Mouse (Mus musculus) G1E (cell line): ENCODE measurements around the gene Lyzl6. TPM values are rescaled to one million over a fixed set of nuclear protein-coding genes. Genes with fewer than 3 reads are reported as not detected.

Experiments used
- ATAC-seq: 2 replicates; pipeline ENCODE4 v1.8.0; 2016; ENCODE audit warnings: mild to moderate bottlenecking; ENCODE audit not compliant: insufficient number of reproducible peaks, poor library complexity, low FRiP score, severe bottlenecking; ENCODE audit errors: extremely low read depth
- DNase-seq: peaks from one replicate; pipeline ENCODE4 v3.0.0; 2012; ENCODE audit warnings: low spot score
- H3K27me3 ChIP-seq: 2 replicates; pipeline ENCODE4 v1.6.1; 2012; ENCODE audit warnings: mild to moderate bottlenecking, low read length, inconsistent platforms; ENCODE audit not compliant: insufficient read depth
- H3K36me3 ChIP-seq: replicated peaks from 2 replicates; pipeline ENCODE3; 2012; ENCODE audit warnings: mild to moderate bottlenecking, inconsistent platforms
- H3K4me1 ChIP-seq: 2 replicates; pipeline ENCODE4 v1.6.1; 2012; ENCODE audit warnings: low read depth, low read length, inconsistent platforms, mixed read lengths; ENCODE audit not compliant: insufficient read depth
- H3K4me3 ChIP-seq: 2 replicates; pipeline ENCODE4 v1.5.1; 2012; ENCODE audit warnings: low read depth, mild to moderate bottlenecking, inconsistent platforms, low read length, moderate library complexity, mixed read lengths
- H3K9me3 ChIP-seq: replicated peaks from 2 replicates; pipeline ENCODE4 v1.6.1; 2012; ENCODE audit warnings: inconsistent platforms
- CTCF ChIP-seq: IDR thresholded peaks from 2 replicates; pipeline ENCODE4 v1.5.1; 2012; ENCODE audit warnings: low read depth, low read length, inconsistent platforms, mixed read lengths
- GATA1 ChIP-seq: IDR thresholded peaks from 2 replicates; pipeline ENCODE4 v1.6.1; 2012; ENCODE audit warnings: borderline replicate concordance, low read length, inconsistent platforms, mixed read lengths
- GATA2 ChIP-seq: IDR thresholded peaks from 2 replicates; pipeline ENCODE4 v1.6.1; 2012; ENCODE audit warnings: low read depth, low read length, inconsistent platforms, borderline replicate concordance
- POLR2AphosphoS5 ChIP-seq: IDR thresholded peaks from 2 replicates; pipeline ENCODE4 v1.6.1; 2012; ENCODE audit warnings: low read depth, low read length, inconsistent platforms; ENCODE audit not compliant: insufficient replicate concordance
- TAL1 ChIP-seq: conservative IDR thresholded peaks from 2 replicates; pipeline ENCODE4 v1.6.1; 2012; ENCODE audit warnings: low read depth, low read length, inconsistent platforms, mixed read lengths
- polyA plus RNA-seq: library from polyadenylated mRNA; stranded (reverse); fragments of >175 nt; gene quantifications from 2 replicates; pipeline ENCODE4 v1.2.3, GENCODE M21; 2012
- total RNA-seq, 2 experiments: library from RNA; stranded (forward) in 1 of 2; stranded (reverse) in 1 of 2; fragments of 200-1000 nt in 1 of 2; fragments of >200 nt in 1 of 2; fragmentation: Nextera tagmentation in 1 of 2; gene quantifications; 2 replicates each; pipeline ENCODE4 v1.2.3; 2014 to 2017

Lyzl6 gene
- total and polyA plus RNA-seq, 3 experiments: not detected

GRCm38 (mm10) chr11:103666181-103666906 lies 27.7 kb upstream of the Lyzl6 start:
- no peaks in the 10 kb centered on the region for H3K9me3 ChIP-seq
- ATAC-seq (no peak), DNase-seq (no peak)
- H3K4me1 ChIP-seq: peaks cover 2% of the 10 kb centered on the region; the same call in 1 of the 2 replicates
- H3K36me3 ChIP-seq: peaks cover 5% of the 10 kb centered on the region
- H3K4me3 ChIP-seq: no peak overlapping the region
- H3K27me3 ChIP-seq: peaks cover 19% of the 10 kb centered on the region
- TF ChIP-seq POLR2AphosphoS5: no peak
- TF ChIP-seq TAL1: no peak
- no peak for TF ChIP-seq GATA1
- TF ChIP-seq GATA2: no peak
- no peak for TF ChIP-seq CTCF

GRCm38 (mm10) chr11:103665695-103666094 lies 27.0 kb upstream of the Lyzl6 start:
- peaks cover 19% of the 10 kb centered on the region for H3K27me3 ChIP-seq
- DNase-seq: no peak
- peaks cover 2% of the 10 kb centered on the region; the same call in 1 of the 2 replicates for H3K4me1 ChIP-seq
- no peaks in the 10 kb centered on the region for H3K36me3 ChIP-seq
- TF ChIP-seq CTCF (no peak), TAL1 (no peak), GATA2 (no peak), GATA1 (no peak), POLR2AphosphoS5 (no peak)
- ATAC-seq: no peak
- no peak overlapping the region for H3K4me3 ChIP-seq
- H3K9me3 ChIP-seq: no peaks in the 10 kb centered on the region

- Histone ChIP-seq H3K9me3 (no peaks in the 10 kb centered on the region), H3K4me3 (no peak overlapping the region), H3K4me1 (peaks cover 2% of the 10 kb centered on the region; the same call in 1 of the 2 replicates), H3K36me3 (no peaks in the 10 kb centered on the region), H3K27me3 (peaks cover 19% of the 10 kb centered on the region)
- TF ChIP-seq TAL1: no peak
- no peak for TF ChIP-seq GATA2
- no peak for TF ChIP-seq CTCF
- TF ChIP-seq POLR2AphosphoS5: no peak
- TF ChIP-seq GATA1: no peak
- ATAC-seq (no peak), DNase-seq (no peak)
Observed at GRCm38 (mm10) chr11:103663119-103663518, 24.4 kb upstream of the Lyzl6 start.

GRCm38 (mm10) chr11:103662546-103662945 lies 23.9 kb upstream of the Lyzl6 start:
- H3K4me3 ChIP-seq: no peak overlapping the region
- DNase-seq: no peak
- TF ChIP-seq TAL1: no peak
- TF ChIP-seq CTCF: no peak
- no peak for TF ChIP-seq GATA2
- no peak for TF ChIP-seq GATA1
- no peak for TF ChIP-seq POLR2AphosphoS5
- ATAC-seq: no peak
- no peaks in the 10 kb centered on the region for H3K36me3 ChIP-seq
- peaks cover 2% of the 10 kb centered on the region; the same call in 1 of the 2 replicates for H3K4me1 ChIP-seq
- H3K27me3 ChIP-seq: peaks cover 19% of the 10 kb centered on the region
- H3K9me3 ChIP-seq: no peaks in the 10 kb centered on the region

- no peaks in the 10 kb centered on the region for H3K36me3 ChIP-seq
- no peaks in the 10 kb centered on the region for H3K9me3 ChIP-seq
- peaks cover 2% of the 10 kb centered on the region; the same call in 1 of the 2 replicates for H3K4me1 ChIP-seq
- no peak overlapping the region for H3K4me3 ChIP-seq
- no peak for TF ChIP-seq CTCF
- no peak for TF ChIP-seq GATA1
- no peak for TF ChIP-seq TAL1
- H3K27me3 ChIP-seq: peaks cover 15% of the 10 kb centered on the region
- DNase-seq (no peak), ATAC-seq (no peak)
Observed at GRCm38 (mm10) chr11:103661863-103662262, 23.2 kb upstream of the Lyzl6 start.

GRCm38 (mm10) chr11:103658189-103658588 lies 19.5 kb upstream of the Lyzl6 start:
- no peak for TF ChIP-seq CTCF
- TF ChIP-seq GATA2: no peak
- TF ChIP-seq GATA1: no peak
- TF ChIP-seq POLR2AphosphoS5: no peak
- no peak for TF ChIP-seq TAL1
- no peak overlapping the region for H3K4me3 ChIP-seq
- no peak for DNase-seq
- H3K9me3 ChIP-seq: no peaks in the 10 kb centered on the region
- H3K27me3 ChIP-seq: peaks cover 5% of the 10 kb centered on the region; the same call in 1 of the 2 replicates
- no peaks in the 10 kb centered on the region for H3K36me3 ChIP-seq
- no peak for ATAC-seq
- peaks cover 2% of the 10 kb centered on the region; the same call in 1 of the 2 replicates for H3K4me1 ChIP-seq

GRCm38 (mm10) chr11:103656520-103656919 lies 17.8 kb upstream of the Lyzl6 start:
- ATAC-seq: no peak
- Histone ChIP-seq H3K9me3 (no peaks in the 10 kb centered on the region), H3K27me3 (peaks cover 3% of the 10 kb centered on the region; the same call in 1 of the 2 replicates), H3K4me1 (no peaks in the 10 kb centered on the region), H3K4me3 (no peak overlapping the region), H3K36me3 (no peaks in the 10 kb centered on the region)
- DNase-seq: peak; percentile 45
- TF ChIP-seq GATA2: no peak
